Comparison of ENCODE assay signal across 30 mouse cellular contexts in genomic region chr14:25414115-25414514, GRCm38 (mm10). TPM values are rescaled to one million over a fixed set of nuclear protein-coding genes. Genes with fewer than 3 reads are reported as not detected.
DNase-seq lines count a peak whose midpoint lies in the region; ATAC-seq and TF ChIP-seq lines count a peak whose summit lies in the region.
"Had no signal": no experiment of that assay in that cellular context is flagged by ENCODE, and none has a peak within 500 bp of the region (broad histone marks: within the 10 kb centered on the region; RNA-seq: fewer than 3 reads in every experiment).

No protein-coding gene starts in this region.

- H3K9ac ChIP-seq in forebrain, embryonic 12.5 days = no peak overlapping the region
- no peak overlapping the region for H3K9ac ChIP-seq in intestine, postnatal 0 days (ENCODE audit: low read depth, low read length)
- H3K9ac ChIP-seq: forebrain, embryonic 15.5 days; heart, embryonic 12.5 days; hindbrain, embryonic 15.5 days; limb, embryonic 12.5 days; liver, embryonic 15.5 days; lung, embryonic 15.5 days; neural tube, embryonic 12.5 days had no signal

- H3K27ac ChIP-seq in forebrain, embryonic 10.5 days = 0 out of 2 replicates have a peak overlapping the region, but pooled peaks have one; percentile 44
- no peak overlapping the region for H3K27ac ChIP-seq in forebrain, embryonic 12.5 days
- H3K27ac ChIP-seq in intestine, postnatal 0 days (ENCODE audit: low read depth, low read length) = no peak overlapping the region
- no peak overlapping the region for H3K27ac ChIP-seq in gastrocnemius, adult 2 months
- H3K27ac ChIP-seq: forebrain, embryonic 15.5 days; hindbrain, embryonic 10.5 days; hindbrain, embryonic 15.5 days; limb, embryonic 12.5 days; liver, embryonic 15.5 days; lung, embryonic 15.5 days; macrophage; neural tube, embryonic 12.5 days had no signal

- ATAC-seq in forebrain, embryonic 12.5 days (ENCODE audit: low FRiP score) = no peak
- ATAC-seq in granulocyte monocyte progenitor cell, adult 5-6 weeks (replicated peaks; ENCODE audit: poor library complexity, severe bottlenecking) = peak; percentile 16; the same call in 1 of the 2 replicates
- ATAC-seq in intestine, postnatal 0 days = no peak
- ATAC-seq: CD4-positive, CD25-positive, alpha-beta regulatory T cell, adult 4 months; forebrain, embryonic 15.5 days; inflammation-experienced regulatory T-cells, adult 6 months had no signal

- H3K4me2 ChIP-seq in forebrain, embryonic 12.5 days = no peak overlapping the region
- no peak overlapping the region for H3K4me2 ChIP-seq in intestine, postnatal 0 days (replicated peaks; ENCODE audit: low read depth)
- H3K4me2 ChIP-seq: forebrain, embryonic 15.5 days; heart, embryonic 12.5 days; hindbrain, embryonic 15.5 days; limb, embryonic 12.5 days; liver, embryonic 15.5 days; lung, embryonic 15.5 days; midbrain, embryonic 11.5 days; neural tube, embryonic 12.5 days had no signal

- H3K4me1 ChIP-seq in forebrain, embryonic 10.5 days = peaks cover 10% of the 10 kb centered on the region
- H3K4me1 ChIP-seq in forebrain, embryonic 12.5 days = peaks cover 3% of the 10 kb centered on the region; the same call in 1 of the 2 replicates
- H3K4me1 ChIP-seq in intestine, postnatal 0 days (replicated peaks; ENCODE audit: control insufficient read depth, insufficient read depth, low read length) = no peaks in the 10 kb centered on the region
- H3K4me1 ChIP-seq: forebrain, embryonic 15.5 days; hindbrain, embryonic 15.5 days; liver, embryonic 15.5 days; lung, embryonic 15.5 days had no signal

- intact Hi-C loops in gastrocnemius, adult 2 months (cut with DNase I) = no loop called here

- H3K9me3 ChIP-seq in forebrain, embryonic 10.5 days = no peaks in the 10 kb centered on the region
- H3K9me3 ChIP-seq in forebrain, embryonic 12.5 days = no peaks in the 10 kb centered on the region
- no peaks in the 10 kb centered on the region for H3K9me3 ChIP-seq in intestine, postnatal 0 days (ENCODE audit: control insufficient read depth)
- H3K9me3 ChIP-seq: forebrain, embryonic 15.5 days; hindbrain, embryonic 10.5 days; hindbrain, embryonic 15.5 days; limb, embryonic 12.5 days; liver, embryonic 15.5 days; lung, embryonic 15.5 days; neural tube, embryonic 12.5 days had no signal

- 83% methylated on average over 4 of the region's 4 CpGs for WGBS in forebrain, embryonic 10.5 days
- WGBS in forebrain, embryonic 12.5 days = 87% methylated on average over 4 of the region's 4 CpGs
- 59% methylated on average over 4 of the region's 4 CpGs for WGBS in intestine, postnatal 0 days

- DNase-seq in forebrain, embryonic 10.5 days (ENCODE audit: extremely low spot score, low spot score) = no peak
- DNase-seq in kidney, postnatal 25 days = peak; percentile 13 to 38
- DNase-seq in kidney, adult 11 months = no peak
- peak; percentile 39 for DNase-seq in 3134 (ENCODE audit: extremely low read depth, insufficient read length, low spot score)
- DNase-seq in gastrocnemius, adult 2 months = no peak
- DNase-seq: adrenal gland, adult 8-10 months; cerebellum, adult 8-10 months; cerebellum, postnatal 25 days; heart, postnatal 10 days; kidney, adult 9 months; kidney, postnatal 10 days; layer of hippocampus, adult 9-11 months; right cerebral cortex, adult 18-20 months; spleen, adult 18-20 months had no signal

- H3K4me3 ChIP-seq in forebrain, embryonic 10.5 days = no peak overlapping the region
- no peak overlapping the region for H3K4me3 ChIP-seq in forebrain, embryonic 12.5 days (replicated peaks)
- no peak overlapping the region for H3K4me3 ChIP-seq in intestine, postnatal 0 days (ENCODE audit: low read depth, low read length)
- H3K4me3 ChIP-seq in gastrocnemius, adult 2 months = no peak overlapping the region
- H3K4me3 ChIP-seq: forebrain, embryonic 15.5 days; heart, embryonic 12.5 days; hindbrain, embryonic 10.5 days; hindbrain, embryonic 15.5 days; limb, embryonic 12.5 days; liver, embryonic 15.5 days; lung, embryonic 15.5 days; myocyte; neural tube, embryonic 12.5 days had no signal

- TF ChIP-seq CTCF in intestine, postnatal 0 days (IDR thresholded peaks at IDR 0.05; ENCODE audit: low read depth) = no peak
- no peak for TF ChIP-seq CTCF in gastrocnemius, adult 2 months (IDR thresholded peaks at IDR 0.05)

- no peaks in the 10 kb centered on the region for H3K27me3 ChIP-seq in forebrain, embryonic 10.5 days (ENCODE audit: poor library complexity, severe bottlenecking)
- no peaks in the 10 kb centered on the region for H3K27me3 ChIP-seq in forebrain, embryonic 12.5 days
- H3K27me3 ChIP-seq in intestine, postnatal 0 days (replicated peaks; ENCODE audit: control insufficient read depth, insufficient read depth, low read length) = no peaks in the 10 kb centered on the region
- H3K27me3 ChIP-seq: forebrain, embryonic 15.5 days; heart, embryonic 12.5 days; hindbrain, embryonic 15.5 days; limb, embryonic 12.5 days; liver, embryonic 15.5 days; lung, embryonic 15.5 days had no signal

- no peaks in the 10 kb centered on the region for H3K36me3 ChIP-seq in forebrain, embryonic 10.5 days (replicated peaks)
- H3K36me3 ChIP-seq in forebrain, embryonic 12.5 days (replicated peaks) = no peaks in the 10 kb centered on the region
- H3K36me3 ChIP-seq in intestine, postnatal 0 days (ENCODE audit: control insufficient read depth, insufficient read depth) = no peaks in the 10 kb centered on the region
- H3K36me3 ChIP-seq: forebrain, embryonic 15.5 days; heart, embryonic 12.5 days; hindbrain, embryonic 10.5 days; hindbrain, embryonic 15.5 days; limb, embryonic 12.5 days; liver, embryonic 15.5 days; lung, embryonic 15.5 days; neural tube, embryonic 12.5 days had no signal

RNA-seq across cellular contexts. Expression of gene Zmiz1, which starts 44.9 kb away (rescaled TPM):
- polyA plus RNA-seq in forebrain, embryonic 10.5 days (2016; fragmentation: Nextera tagmentation; extraction: Ambion mirVana) = 38.8 and 42.5 TPM in 2 replicates
- polyA plus RNA-seq in forebrain, embryonic 12.5 days (2016; fragmentation: Nextera tagmentation; extraction: Ambion mirVana) = 64.1 and 68.3 TPM in 2 replicates
- 93.2 and 97.4 TPM in 2 replicates for total RNA-seq in granulocyte monocyte progenitor cell, adult 5-6 weeks (2014; fragmentation: Nextera tagmentation)
- 6.9 and 8.9 TPM in 2 replicates for total RNA-seq in granulocyte monocyte progenitor cell, adult 5-6 weeks (2017)
- polyA plus RNA-seq in intestine, postnatal 0 days (2015; fragmentation: Nextera tagmentation; extraction: Ambion mirVana) = 12.4 and 13.5 TPM in 2 replicates
- 10 to 100 TPM; 27.4 to 34.5 TPM for total RNA-seq in gastrocnemius, adult 2 months (2021)

Comparison
In these comparisons a context has a peak if more than half of its experiments do, and no peak if none do; other contexts are left out.
1. DNase-seq: peak in kidney, postnatal 25 days (2 of 2) and 3134 (single experiment); none in forebrain, embryonic 10.5 days (single experiment), kidney, adult 11 months (single experiment) and gastrocnemius, adult 2 months (single experiment).